Mouse (Mus musculus): ENCODE results near the gene Erich6b. TPM values are rescaled to one million over a fixed set of nuclear protein-coding genes. Genes with fewer than 3 reads are reported as not detected.

Erich6b gene
- polyA plus RNA-seq (2016; fragmentation: Nextera tagmentation; extraction: Ambion mirVana), result not detected in 2 replicates

- Histone ChIP-seq H3K27me3 (ENCODE audit: insufficient read depth, poor library complexity, severe bottlenecking) (no peaks in the 10 kb centered on the region), H3K4me3 (no peak within 1 kb of the TSS), H3K36me3 (no peaks in the 10 kb centered on the region), H3K27ac (no peak within 1 kb of the TSS), H3K9me3 (no peaks in the 10 kb centered on the region), H3K4me1 (no peaks in the 10 kb centered on the region)
- no peak for DNase-seq (ENCODE audit: low spot score)
- 85% methylated on average over 8 of the region's 8 CpGs for WGBS
Measured at GRCm38 (mm10) chr14:75642080-75642479, at the start of gene Erich6b. TSS of gene Erich6b (plus strand) at chr14:75642259.

DNA sequence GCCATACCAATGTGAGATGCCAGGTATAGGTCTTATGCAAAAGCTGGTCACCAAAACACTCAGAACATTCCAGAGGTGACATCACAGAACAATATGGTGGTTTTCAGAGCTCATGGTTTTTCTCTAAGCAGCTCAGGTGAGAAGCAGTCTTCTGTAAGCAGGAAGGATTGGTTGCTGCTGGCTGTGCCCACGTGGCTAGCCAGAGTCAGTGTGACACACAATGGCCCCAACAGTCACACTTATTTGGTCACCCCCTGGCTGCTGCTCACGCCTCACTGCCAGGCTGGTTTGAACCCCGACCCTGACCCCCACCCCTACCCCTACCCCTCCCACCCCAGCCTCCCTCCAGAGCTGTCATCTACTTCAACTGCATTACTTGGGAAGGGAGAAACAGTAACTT, 49.1 kb upstream of the Erich6b start, which contains the start of gene Spert:
Gene Spert, minus strand, starts transcription at position 139 of the 400 bp plus-strand sequence.
- Histone ChIP-seq H3K27ac (no peak within 1 kb of the TSS), H3K4me3 (no peak within 1 kb of the TSS), H3K36me3 (no peaks in the 10 kb centered on the region), H3K9me3 (no peaks in the 10 kb centered on the region), H3K27me3 (ENCODE audit: insufficient read depth, poor library complexity, severe bottlenecking) (no peaks in the 10 kb centered on the region; the same call in 1 of the 2 replicates), H3K4me1 (no peaks in the 10 kb centered on the region)
- DNase-seq (ENCODE audit: low spot score), result no peak
- 55% methylated on average over 3 of the region's 3 CpGs for WGBS

- H3K27ac ChIP-seq, result no peak overlapping the region
- H3K4me1 ChIP-seq, result no peaks in the 10 kb centered on the region
- H3K27me3 ChIP-seq (ENCODE audit: insufficient read depth, poor library complexity, severe bottlenecking), result no peaks in the 10 kb centered on the region
- H3K9me3 ChIP-seq, result no peaks in the 10 kb centered on the region
- 83% methylated on average over 2 of the region's 2 CpGs for WGBS
- H3K4me3 ChIP-seq, result no peak overlapping the region
- no peaks in the 10 kb centered on the region for H3K36me3 ChIP-seq
- DNase-seq (ENCODE audit: low spot score), result peak; percentile 1
Measured at GRCm38 (mm10) chr14:75609176-75609575, 32.9 kb upstream of the Erich6b start.

GRCm38 (mm10) chr14:75616375-75616774, 25.7 kb upstream of the Erich6b start:
- WGBS, result 85% methylated on average over 6 of the region's 6 CpGs
- DNase-seq (ENCODE audit: low spot score), result no peak
- Histone ChIP-seq H3K4me3 (no peak overlapping the region), H3K4me1 (no peaks in the 10 kb centered on the region), H3K27ac (no peak overlapping the region), H3K9me3 (no peaks in the 10 kb centered on the region), H3K27me3 (ENCODE audit: insufficient read depth, poor library complexity, severe bottlenecking) (no peaks in the 10 kb centered on the region), H3K36me3 (no peaks in the 10 kb centered on the region)

DNA sequence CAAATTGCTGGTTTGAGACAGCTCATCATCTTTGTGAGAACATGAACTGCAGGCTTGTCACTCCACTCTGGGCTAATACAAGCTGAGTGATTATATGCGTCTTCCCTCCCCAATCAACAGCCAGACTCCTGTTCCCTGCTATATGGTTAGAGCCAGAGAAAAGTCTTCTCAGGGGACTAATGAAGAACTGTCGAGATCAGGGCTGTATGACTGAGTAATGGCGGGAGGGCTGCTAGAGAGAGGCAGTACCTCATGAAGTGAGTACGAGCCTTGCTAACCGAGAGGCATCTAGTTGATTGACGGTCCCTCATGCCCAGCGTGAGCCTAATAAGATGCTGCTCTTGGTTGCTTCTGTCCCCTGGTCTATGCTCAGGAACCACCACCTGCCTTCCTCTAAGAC, 19.1 kb upstream of the Erich6b start:
- Histone ChIP-seq H3K4me1 (peaks cover 4% of the 10 kb centered on the region; the same call in 1 of the 2 replicates), H3K27ac (no peak overlapping the region), H3K27me3 (ENCODE audit: insufficient read depth, poor library complexity, severe bottlenecking) (no peaks in the 10 kb centered on the region), H3K4me3 (no peak overlapping the region), H3K36me3 (no peaks in the 10 kb centered on the region), H3K9me3 (no peaks in the 10 kb centered on the region)
- WGBS, result 72% methylated on average over 7 of the region's 7 CpGs
- DNase-seq (ENCODE audit: low spot score), result no peak

GRCm38 (mm10) chr14:75628870-75629269, 13.2 kb upstream of the Erich6b start:
- H3K27ac ChIP-seq, result no peak overlapping the region
- H3K4me3 ChIP-seq, result no peak overlapping the region
- no peak for DNase-seq (ENCODE audit: low spot score)
- peaks cover under 1% of the 10 kb centered on the region; the same call in 1 of the 2 replicates for H3K4me1 ChIP-seq
- H3K9me3 ChIP-seq, result no peaks in the 10 kb centered on the region
- WGBS, result 84% methylated on average over 8 of the region's 8 CpGs
- no peaks in the 10 kb centered on the region for H3K27me3 ChIP-seq (ENCODE audit: insufficient read depth, poor library complexity, severe bottlenecking)
- no peaks in the 10 kb centered on the region for H3K36me3 ChIP-seq

DNA sequence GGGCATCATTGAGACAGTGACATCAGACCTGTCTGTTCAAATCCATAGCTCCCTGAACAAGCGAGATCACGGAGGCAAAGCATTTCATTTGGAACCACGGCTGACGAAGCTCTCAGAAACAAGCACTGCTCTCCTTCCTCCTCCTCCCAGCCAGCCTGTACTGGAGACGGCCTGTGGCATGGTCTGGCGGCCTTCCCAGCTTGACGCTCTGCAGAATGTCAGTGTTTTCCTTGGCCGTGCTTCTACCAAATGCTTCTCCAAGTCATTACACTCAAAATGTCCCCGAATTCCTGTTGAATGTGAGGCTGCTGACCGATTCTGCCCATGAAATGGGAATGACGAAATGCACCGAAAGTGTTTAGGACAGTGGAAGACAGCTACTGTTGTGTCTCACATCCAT, 6.7 kb upstream of the Erich6b start:
- no peak overlapping the region for H3K27ac ChIP-seq
- H3K4me3 ChIP-seq, result no peak overlapping the region
- no peaks in the 10 kb centered on the region for H3K4me1 ChIP-seq
- DNase-seq (ENCODE audit: low spot score), result no peak
- no peaks in the 10 kb centered on the region for H3K27me3 ChIP-seq (ENCODE audit: insufficient read depth, poor library complexity, severe bottlenecking)
- no peaks in the 10 kb centered on the region for H3K9me3 ChIP-seq
- WGBS, result 70% methylated on average over 12 of the region's 12 CpGs
- no peaks in the 10 kb centered on the region for H3K36me3 ChIP-seq

DNA sequence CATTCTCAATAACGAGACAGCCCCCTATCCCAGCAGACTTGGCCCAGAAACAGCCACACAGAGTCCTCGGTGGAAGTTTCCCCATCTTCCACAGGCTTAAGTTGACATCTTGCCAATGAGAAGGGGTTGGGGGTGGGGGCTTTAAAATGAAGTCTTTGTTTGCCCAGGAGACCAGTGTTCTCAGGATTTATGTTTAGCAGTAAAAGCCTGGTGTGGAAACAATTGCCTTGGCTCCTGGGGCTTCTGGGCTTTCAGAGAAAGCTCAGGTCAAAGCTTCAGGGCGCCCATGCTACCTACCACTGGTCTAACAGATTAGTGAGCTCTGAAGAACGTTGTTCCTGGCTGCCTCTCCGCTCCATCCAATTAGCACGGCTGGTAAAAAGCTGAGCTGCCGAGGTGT, 6.0 kb upstream of the Erich6b start:
- no peak overlapping the region for H3K4me3 ChIP-seq
- no peaks in the 10 kb centered on the region for H3K27me3 ChIP-seq (ENCODE audit: insufficient read depth, poor library complexity, severe bottlenecking)
- H3K27ac ChIP-seq, result no peak overlapping the region
- 58% methylated on average over 7 of the region's 7 CpGs for WGBS
- no peaks in the 10 kb centered on the region for H3K36me3 ChIP-seq
- no peaks in the 10 kb centered on the region for H3K4me1 ChIP-seq
- DNase-seq (ENCODE audit: low spot score), result no peak
- H3K9me3 ChIP-seq, result no peaks in the 10 kb centered on the region

DNA sequence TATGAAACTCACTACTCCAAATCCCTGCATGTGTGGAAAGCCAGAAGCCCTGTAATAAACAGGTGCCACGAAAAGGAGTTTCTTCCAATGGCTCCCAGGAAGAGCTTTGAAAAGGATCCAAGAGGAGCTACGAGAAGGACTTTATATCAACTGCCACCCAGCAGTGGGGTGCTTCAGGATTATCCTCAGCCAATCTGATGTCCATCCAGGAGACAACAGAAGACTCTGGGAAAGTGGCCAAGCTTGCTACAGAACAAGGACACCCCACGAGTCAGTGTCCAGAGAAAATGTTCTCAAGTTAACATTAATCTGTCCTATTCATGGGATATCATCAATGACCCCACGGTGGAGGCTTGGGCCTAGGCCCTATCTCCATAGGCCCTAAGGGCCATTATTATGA, 4.4 kb upstream of the Erich6b start:
- Histone ChIP-seq H3K27ac (no peak overlapping the region), H3K27me3 (ENCODE audit: insufficient read depth, poor library complexity, severe bottlenecking) (no peaks in the 10 kb centered on the region), H3K9me3 (no peaks in the 10 kb centered on the region), H3K4me3 (no peak overlapping the region), H3K36me3 (no peaks in the 10 kb centered on the region), H3K4me1 (no peaks in the 10 kb centered on the region)
- no peak for DNase-seq (ENCODE audit: low spot score)
- 84% methylated on average over 4 of the region's 4 CpGs for WGBS

GRCm38 (mm10) chr14:75640846-75641245, 1.2 kb upstream of the Erich6b start:
- no peaks in the 10 kb centered on the region for H3K4me1 ChIP-seq
- H3K4me3 ChIP-seq, result no peak overlapping the region
- 78% methylated on average over 2 of the region's 2 CpGs for WGBS
- DNase-seq (ENCODE audit: low spot score), result no peak
- no peaks in the 10 kb centered on the region for H3K9me3 ChIP-seq
- H3K27me3 ChIP-seq (ENCODE audit: insufficient read depth, poor library complexity, severe bottlenecking), result no peaks in the 10 kb centered on the region
- H3K36me3 ChIP-seq, result no peaks in the 10 kb centered on the region
- no peak overlapping the region for H3K27ac ChIP-seq

GRCm38 (mm10) chr14:75641369-75641768, 690 bp upstream of the Erich6b start:
- whole genome bisulfite sequencing, result 75% methylated on average over 6 of the region's 6 CpGs
- no peaks in the 10 kb centered on the region for H3K27me3 ChIP-seq (ENCODE audit: insufficient read depth, poor library complexity, severe bottlenecking)
- no peak overlapping the region for H3K4me3 ChIP-seq
- DNase-seq (ENCODE audit: low spot score), result no peak
- H3K4me1 ChIP-seq, result no peaks in the 10 kb centered on the region
- no peaks in the 10 kb centered on the region for H3K9me3 ChIP-seq
- H3K36me3 ChIP-seq, result no peaks in the 10 kb centered on the region
- H3K27ac ChIP-seq, result no peak overlapping the region

DNA sequence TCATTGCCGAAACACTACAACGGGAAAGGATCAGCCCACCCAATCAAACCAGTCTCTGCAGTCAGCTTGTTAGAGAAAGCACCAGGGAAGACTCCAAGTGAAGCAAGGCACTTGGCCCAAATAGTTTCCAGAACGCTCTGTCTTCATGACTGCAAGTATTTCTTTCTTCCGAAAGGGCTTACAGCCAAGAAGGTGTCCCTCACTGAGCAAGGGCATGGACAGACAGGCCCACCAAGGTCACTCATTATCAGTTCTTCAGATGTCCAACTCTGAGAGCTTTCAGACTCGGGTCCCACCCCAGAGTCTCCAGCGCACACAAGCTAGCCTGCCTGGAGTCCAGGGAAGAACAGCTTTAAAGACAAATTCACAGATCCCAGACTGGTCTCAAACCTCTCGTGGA, 3.4 kb downstream of the Erich6b start:
- no peaks in the 10 kb centered on the region for H3K36me3 ChIP-seq
- H3K9me3 ChIP-seq, result no peaks in the 10 kb centered on the region
- no peak overlapping the region for H3K27ac ChIP-seq
- H3K4me3 ChIP-seq, result no peak overlapping the region
- WGBS, result 87% methylated on average over 7 of the region's 7 CpGs
- H3K27me3 ChIP-seq (ENCODE audit: insufficient read depth, poor library complexity, severe bottlenecking), result no peaks in the 10 kb centered on the region
- no peaks in the 10 kb centered on the region for H3K4me1 ChIP-seq
- DNase-seq (ENCODE audit: low spot score), result no peak

DNA sequence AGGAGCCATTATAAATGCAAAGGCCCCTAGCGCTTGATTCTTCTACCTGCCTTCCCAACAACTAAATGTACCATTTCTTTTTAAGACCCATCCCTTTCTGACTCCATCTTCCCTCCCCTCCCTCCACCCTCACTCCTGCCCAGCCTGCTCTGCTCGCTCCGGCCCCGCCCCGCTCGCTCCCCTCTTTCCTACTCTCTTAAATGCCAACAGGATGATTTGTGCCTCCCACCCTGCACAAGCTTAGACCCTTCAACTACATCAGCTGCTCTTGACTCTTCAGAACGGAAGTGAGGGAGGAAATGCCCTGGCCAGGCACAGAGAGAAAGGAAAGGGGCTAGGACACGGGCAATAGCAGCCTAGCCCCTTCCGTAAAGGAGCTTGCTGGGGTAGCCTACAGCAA, 4.0 kb downstream of the Erich6b start:
- no peaks in the 10 kb centered on the region for H3K4me1 ChIP-seq

More for the DNA sequence above, 4.0 kb downstream of the Erich6b start:
- WGBS, result 69% methylated on average over 9 of the region's 9 CpGs
- Histone ChIP-seq H3K27me3 (ENCODE audit: insufficient read depth, poor library complexity, severe bottlenecking) (no peaks in the 10 kb centered on the region), H3K36me3 (no peaks in the 10 kb centered on the region), H3K9me3 (no peaks in the 10 kb centered on the region), H3K4me3 (no peak overlapping the region), H3K27ac (no peak overlapping the region)
- DNase-seq (ENCODE audit: low spot score), result no peak

Measured in heart, embryonic 10.5 days (tissue).